Mouse (Mus musculus) stomach, embryonic 15.5 days (tissue): ENCODE results near the gene Cmtm6. TPM values are rescaled to one million over a fixed set of nuclear protein-coding genes. Genes with fewer than 3 reads are reported as not detected.

Source experiments
- ATAC-seq: fragments of 200-750 bp; cut with Nextera tagmentation; 2 replicates; pipeline ENCODE4 v1.8.0; 2017; ENCODE audit warnings: low read depth, moderate number of reproducible peaks, moderate TSS enrichment; ENCODE audit not compliant: insufficient read depth, low FRiP score
- H3K27ac ChIP-seq: fragments of 300-500 bp; sonication (generic); 2 replicates; pipeline ENCODE4 v1.5.1; 2015; ENCODE audit warnings: mild to moderate bottlenecking, inconsistent platforms
- H3K27me3 ChIP-seq: fragments of 300-500 bp; sonication (generic); replicated peaks from 2 replicates; pipeline ENCODE4 v1.6.1; 2015; ENCODE audit warnings: inconsistent platforms
- H3K36me3 ChIP-seq: fragments of 300-500 bp; sonication (generic); 2 replicates; pipeline ENCODE4 v1.6.1; 2015; ENCODE audit warnings: inconsistent platforms
- H3K4me1 ChIP-seq: fragments of 300-500 bp; sonication (generic); 2 replicates; pipeline ENCODE4 v1.6.1; 2015; ENCODE audit warnings: inconsistent platforms
- H3K4me2 ChIP-seq: fragments of 300-500 bp; sonication (generic); 2 replicates; pipeline ENCODE4 v1.6.1; 2015; ENCODE audit warnings: mild to moderate bottlenecking, inconsistent platforms
- H3K4me3 ChIP-seq: fragments of 300-500 bp; sonication (generic); replicated peaks from 2 replicates; pipeline ENCODE4 v1.5.1; 2015; ENCODE audit warnings: inconsistent platforms
- H3K9ac ChIP-seq: fragments of 300-500 bp; sonication (generic); 2 replicates; pipeline ENCODE4 v1.6.1; 2015; ENCODE audit warnings: inconsistent platforms
- H3K9me3 ChIP-seq: fragments of 300-500 bp; sonication (generic); 2 replicates; pipeline ENCODE4 v1.6.1; 2016; ENCODE audit warnings: inconsistent platforms
- whole genome bisulfite sequencing: fragments of 180-500 bp; shearing (Covaris S2); methylation state at CpG from one replicate; pipeline ENCODE4 v1.1.7; 2015; 5-methylcytosine and 5-hydroxymethylcytosine counted together
- polyA plus RNA-seq: library from polyadenylated mRNA; unstranded; fragments of >200 nt; fragmentation: Nextera tagmentation; extraction: Ambion mirVana; gene quantifications from 2 replicates; pipeline ENCODE4 v1.2.1, GENCODE M21; 2015

The Cmtm6 gene
- polyA plus RNA-seq, 1 experiment from 2014 or later, result 60.9 TPM

DNA sequence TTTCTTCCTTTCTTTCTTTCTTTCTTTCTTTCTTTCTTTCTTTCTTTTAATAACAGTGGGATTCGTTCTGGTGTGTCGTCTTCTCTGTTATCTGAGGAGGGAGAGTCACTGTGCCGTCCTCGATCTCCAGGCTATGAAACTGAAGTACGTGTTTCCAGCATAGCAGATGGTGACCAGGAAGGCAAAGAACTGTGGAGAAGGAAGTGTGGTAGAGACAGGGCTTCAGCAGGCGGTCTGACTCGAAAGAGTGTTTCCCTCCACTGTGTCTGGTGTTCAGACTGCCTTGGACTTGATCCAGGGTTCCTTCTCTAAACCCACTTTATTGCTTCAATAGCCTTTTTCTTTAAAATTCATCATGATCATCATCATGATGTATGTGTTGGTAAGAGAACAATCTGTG, 58.6 kb downstream of the Cmtm6 start:
- H3K27me3 ChIP-seq, result no peaks in the 10 kb centered on the region
- no peaks in the 10 kb centered on the region for H3K9me3 ChIP-seq
- H3K36me3 ChIP-seq, result no peaks in the 10 kb centered on the region
- WGBS, result 57% methylated on average over 7 of the region's 7 CpGs
- H3K4me1 ChIP-seq, result 0 out of 2 replicates have a peak, but pooled peaks cover 5% of the 10 kb centered on the region
- no peak overlapping the region for H3K4me3 ChIP-seq
- no peak overlapping the region for H3K4me2 ChIP-seq
- no peak overlapping the region for H3K9ac ChIP-seq
- ATAC-seq, result no peak
- no peak overlapping the region for H3K27ac ChIP-seq

DNA sequence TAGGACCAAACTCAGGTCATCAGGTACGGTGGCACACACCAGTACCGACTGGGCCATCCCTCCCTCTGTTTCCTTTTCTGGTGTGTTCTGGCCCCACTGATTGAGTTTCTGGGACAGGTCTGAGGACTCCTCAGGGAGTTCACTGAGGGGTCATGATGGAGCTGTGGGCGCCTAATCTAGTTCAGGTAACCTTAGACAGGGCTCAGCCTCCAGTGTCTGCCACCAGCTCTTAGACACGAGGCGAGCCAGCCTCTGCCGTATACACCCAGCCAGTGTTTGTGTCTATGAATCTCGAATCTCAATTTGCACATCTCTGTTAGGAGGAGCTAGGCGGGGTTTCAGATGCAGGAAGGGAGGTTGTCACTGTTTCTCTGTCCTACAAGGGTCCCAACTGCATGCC, 59.1 kb downstream of the Cmtm6 start:
- Histone ChIP-seq H3K36me3 (no peaks in the 10 kb centered on the region), H3K9ac (no peak overlapping the region), H3K9me3 (no peaks in the 10 kb centered on the region), H3K27me3 (no peaks in the 10 kb centered on the region), H3K4me2 (no peak overlapping the region), H3K27ac (no peak overlapping the region), H3K4me3 (no peak overlapping the region), H3K4me1 (0 out of 2 replicates have a peak, but pooled peaks cover 5% of the 10 kb centered on the region)
- WGBS, result 81% methylated on average over 8 of the region's 8 CpGs
- ATAC-seq, result no peak

DNA sequence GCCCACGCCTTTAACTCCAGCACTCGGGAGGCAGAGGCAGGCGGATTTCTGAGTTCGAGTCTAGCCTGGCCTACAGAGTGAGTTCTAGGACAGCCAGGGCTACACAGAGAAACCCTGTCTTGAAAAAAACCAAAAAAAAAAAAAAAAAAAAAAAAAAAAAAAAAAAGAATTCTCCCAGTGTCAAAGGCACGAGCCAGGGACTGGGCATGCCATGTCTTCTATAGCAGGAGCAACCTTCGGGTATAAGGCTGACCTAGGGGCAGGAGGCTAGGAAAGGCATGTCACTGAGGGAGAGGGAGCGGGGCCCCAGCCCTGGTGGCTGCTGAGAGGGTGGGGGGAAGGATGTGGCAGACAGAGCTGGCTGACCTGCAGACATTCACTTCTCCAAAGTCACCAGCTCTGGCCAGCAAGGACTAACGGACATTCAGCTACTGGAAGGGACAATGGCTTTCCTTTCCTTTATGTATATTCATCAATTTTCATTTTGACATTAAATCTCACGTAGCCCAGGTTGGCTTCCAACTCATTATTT, 62.9 kb downstream of the Cmtm6 start:
- H3K36me3 ChIP-seq, result no peaks in the 10 kb centered on the region
- ATAC-seq, result no peak
- no peaks in the 10 kb centered on the region for H3K9me3 ChIP-seq
- no peak overlapping the region for H3K4me3 ChIP-seq
- H3K27ac ChIP-seq, result no peak overlapping the region
- no peak overlapping the region for H3K4me2 ChIP-seq
- 0 out of 2 replicates have a peak, but pooled peaks cover 7% of the 10 kb centered on the region for H3K4me1 ChIP-seq
- 80% methylated on average over 9 of the region's 9 CpGs for WGBS
- H3K27me3 ChIP-seq, result no peaks in the 10 kb centered on the region
- no peak overlapping the region for H3K9ac ChIP-seq

GRCm38 (mm10) chr9:114794491-114794890, 63.6 kb downstream of the Cmtm6 start:
- H3K36me3 ChIP-seq, result no peaks in the 10 kb centered on the region
- H3K4me1 ChIP-seq, result 0 out of 2 replicates have a peak, but pooled peaks cover 7% of the 10 kb centered on the region
- 74% methylated on average over 4 of the region's 4 CpGs for WGBS
- no peak overlapping the region for H3K4me3 ChIP-seq
- ATAC-seq, result no peak
- no peaks in the 10 kb centered on the region for H3K9me3 ChIP-seq
- no peak overlapping the region for H3K9ac ChIP-seq
- H3K27ac ChIP-seq, result no peak overlapping the region
- H3K4me2 ChIP-seq, result no peak overlapping the region
- H3K27me3 ChIP-seq, result no peaks in the 10 kb centered on the region

DNA sequence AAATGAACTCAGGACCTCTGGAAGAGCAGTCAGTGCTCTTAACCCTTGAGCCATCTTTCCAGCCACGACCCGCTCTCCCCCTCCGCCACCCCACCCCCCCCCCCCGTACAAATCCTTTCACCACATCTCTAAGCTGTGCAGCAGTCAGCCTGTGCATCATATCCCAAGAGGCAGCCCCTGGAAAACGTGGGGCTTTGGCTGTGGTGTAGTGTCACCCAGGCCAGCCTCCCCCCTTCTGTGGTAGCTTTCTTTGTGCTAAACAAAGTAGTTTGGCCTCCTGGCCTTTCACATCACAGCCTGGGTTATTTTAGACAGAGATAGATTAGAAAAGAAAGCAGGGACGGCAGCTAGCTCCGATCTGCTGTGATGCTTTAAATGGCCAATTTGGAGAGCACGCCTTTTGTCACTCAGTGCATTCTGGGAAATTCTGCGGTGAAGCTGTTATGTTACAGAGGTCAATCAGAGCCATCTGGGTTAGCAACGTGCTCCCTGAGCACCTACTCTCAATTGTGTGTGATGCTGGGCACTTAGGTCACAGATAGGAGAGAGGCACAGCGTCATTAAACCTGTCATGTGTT, 65.6 kb downstream of the Cmtm6 start:
- H3K4me2 ChIP-seq, result no peak overlapping the region
- H3K9ac ChIP-seq, result no peak overlapping the region
- H3K4me1 ChIP-seq, result 0 out of 2 replicates have a peak, but pooled peaks cover 7% of the 10 kb centered on the region
- no peaks in the 10 kb centered on the region for H3K36me3 ChIP-seq
- no peaks in the 10 kb centered on the region for H3K9me3 ChIP-seq
- H3K27me3 ChIP-seq, result no peaks in the 10 kb centered on the region
- H3K27ac ChIP-seq, result no peak overlapping the region
- no peak for ATAC-seq
- WGBS, result 37% methylated on average over 10 of the region's 11 CpGs
- no peak overlapping the region for H3K4me3 ChIP-seq

GRCm38 (mm10) chr9:114797329-114798004, 66.6 kb downstream of the Cmtm6 start:
- no peak overlapping the region for H3K9ac ChIP-seq

GRCm38 (mm10) chr9:114798845-114799244, 67.9 kb downstream of the Cmtm6 start:
- no peak for ATAC-seq
- Histone ChIP-seq H3K4me3 (no peak overlapping the region), H3K27me3 (no peaks in the 10 kb centered on the region), H3K9ac (no peak overlapping the region), H3K36me3 (no peaks in the 10 kb centered on the region), H3K4me2 (no peak overlapping the region), H3K9me3 (no peaks in the 10 kb centered on the region), H3K27ac (no peak overlapping the region), H3K4me1 (0 out of 2 replicates have a peak, but pooled peaks cover 7% of the 10 kb centered on the region)
- WGBS, result 29% methylated on average over 6 of the region's 6 CpGs

More at GRCm38 (mm10) chr9:114797329-114798004, 66.6 kb downstream of the Cmtm6 start:
- no peak overlapping the region for H3K4me3 ChIP-seq
- H3K4me1 ChIP-seq, result 0 out of 2 replicates have a peak, but pooled peaks cover 7% of the 10 kb centered on the region
- no peaks in the 10 kb centered on the region for H3K36me3 ChIP-seq
- no peak overlapping the region for H3K4me2 ChIP-seq
- no peaks in the 10 kb centered on the region for H3K9me3 ChIP-seq
- 52% methylated on average over 11 of the region's 11 CpGs for WGBS
- H3K27me3 ChIP-seq, result no peaks in the 10 kb centered on the region
- peak; percentile 44; the same call in 1 of the 2 replicates for ATAC-seq
- H3K27ac ChIP-seq, result no peak overlapping the region

Other genes with a start within 250 kb of the Cmtm6 start
- 0.04 TPM in 1 of 2 replicates, not detected in the other for gene Ccr4, start 226.2 kb upstream of the Cmtm6 start, polyA plus RNA-seq
- gene C130032M10Rik, start 215.4 kb upstream of the Cmtm6 start, polyA plus RNA-seq, result 0.19 and 0.64 TPM in 2 replicates
- 2.0 and 2.2 TPM in 2 replicates for gene Trim71, start 166.7 kb upstream of the Cmtm6 start, polyA plus RNA-seq
- gene Cnot10, start 90.9 kb upstream of the Cmtm6 start, polyA plus RNA-seq, result 51.2 and 60.1 TPM in 2 replicates
- 57.6 and 58.3 TPM in 2 replicates for gene Dync1li1, start 42.3 kb upstream of the Cmtm6 start, polyA plus RNA-seq
- 103 and 105 TPM in 2 replicates for gene Cmtm7, start 50.7 kb downstream of the Cmtm6 start, polyA plus RNA-seq
- gene Cmtm8, start 113.0 kb downstream of the Cmtm6 start, polyA plus RNA-seq, result 63.7 and 66.1 TPM in 2 replicates
- 17.3 and 18.6 TPM in 2 replicates for gene Gpd1l, start 202.9 kb downstream of the Cmtm6 start, polyA plus RNA-seq
- 2.0 and 2.3 TPM in 2 replicates for gene Osbpl10, start 247.5 kb downstream of the Cmtm6 start, polyA plus RNA-seq